In genomic region chr14:78448807-78449406, GRCm38 (mm10) we compare ENCODE assay signal across 20 mouse cellular contexts.
DNase-seq lines count a peak whose midpoint lies in the region; ATAC-seq and TF ChIP-seq lines count a peak whose summit lies in the region.
"Had no signal": no experiment of that assay in that cellular context is flagged by ENCODE, and none has a peak within 500 bp of the region (broad histone marks: within the 10 kb centered on the region; RNA-seq: fewer than 3 reads in every experiment).

No protein-coding gene starts in this region.

- no peak overlapping the region for H3K9ac ChIP-seq in CH12.LX (ENCODE audit: insufficient read depth, low read depth)
- H3K9ac ChIP-seq: embryonic facial prominence, embryonic 13.5 days; forebrain, embryonic 12.5 days; heart, embryonic 13.5 days; hindbrain, embryonic 12.5 days had no signal

- H3K4me2 ChIP-seq in CH12.LX (ENCODE audit: insufficient read depth, low read depth, poor library complexity, severe bottlenecking) = peak overlapping the region; percentile 4; the same call in 1 of the 2 replicates
- H3K4me2 ChIP-seq: embryonic facial prominence, embryonic 13.5 days; forebrain, embryonic 12.5 days; heart, embryonic 13.5 days; hindbrain, embryonic 12.5 days had no signal

- H3K9me3 ChIP-seq in CH12.LX (replicated peaks; ENCODE audit: low read length) = peaks cover 3% of the 10 kb centered on the region
- H3K9me3 ChIP-seq: embryonic facial prominence, embryonic 13.5 days; forebrain, embryonic 12.5 days; heart, embryonic 13.5 days; hindbrain, embryonic 12.5 days had no signal

- in situ Hi-C loops in CH12.LX (cut with MboI; ENCODE audit: low pct_ligation_motif_present, low pct_unique_long_range_greater_than_20kb, low sequenced_read_pairs) = no loop called here

- no peaks in the 10 kb centered on the region for H3K79me2 ChIP-seq in CH12.LX (replicated peaks; ENCODE audit: control insufficient read depth, extremely low read depth, insufficient read depth, poor library complexity, severe bottlenecking)

- DNase-seq in CD4-positive helper T cell, adult 2 months (ENCODE audit: low read depth, low spot score) = peak; percentile 53
- peak; percentile 82 for DNase-seq in CH12.LX (ENCODE audit: extremely low read depth)
- no peak for DNase-seq in gastrocnemius, postnatal 14 days
- no peak for DNase-seq in frontal cortex, postnatal 36 days (ENCODE audit: low spot score in 2 of 2)
- no peak for DNase-seq in lung, postnatal 10 days
- DNase-seq: adrenal gland, adult 8-10 months; cerebellum, adult 11 months; cerebellum, adult 9-10 months; cerebellum, postnatal 25 days; gastrocnemius, adult 2 months; heart, postnatal 36 days; kidney, adult 9 months had no signal

- ATAC-seq in hematopoietic stem cell, adult 5-6 weeks (replicated peaks in 1 of 2; ENCODE audit: insufficient read depth in 1 of 2, low FRiP score in 2 of 2, low TSS enrichment in 1 of 2, low read depth in 1 of 2, poor library complexity in 2 of 2, severe bottlenecking in 2 of 2) = peak; percentile 64 to 67
- ATAC-seq: forebrain, embryonic 16.5 days; hindbrain, postnatal 0 days; intestine, embryonic 16.5 days had no signal

- H3K4me3 ChIP-seq in CH12.LX (replicated peaks in 1 of 3; ENCODE audit: low read depth in 2 of 3, low read length in 2 of 3, poor library complexity in 1 of 3) = no peak overlapping the region
- H3K4me3 ChIP-seq: embryonic facial prominence, embryonic 13.5 days; forebrain, embryonic 12.5 days; gastrocnemius, adult 2 months; heart, embryonic 13.5 days; hindbrain, embryonic 12.5 days had no signal

- dilution Hi-C loops in CH12.LX (cut with MboI; ENCODE audit: extremely low pct_ligation_motif_present, extremely low pct_unique_long_range_greater_than_20kb, low sequenced_read_pairs) = no loop called here

- peak; percentile 76 for TF ChIP-seq EP300 in CH12.LX (IDR thresholded peaks at IDR 0.05; ENCODE audit: low read length)

- no peaks in the 10 kb centered on the region for H3K36me3 ChIP-seq in CH12.LX (replicated peaks in 1 of 2; ENCODE audit: control insufficient read depth in 1 of 2, insufficient read depth in 1 of 2, low read length in 1 of 2)
- H3K36me3 ChIP-seq: embryonic facial prominence, embryonic 13.5 days; forebrain, embryonic 12.5 days; heart, embryonic 13.5 days; hindbrain, embryonic 12.5 days had no signal

- no peaks in the 10 kb centered on the region for H3K27me3 ChIP-seq in CH12.LX (replicated peaks)
- H3K27me3 ChIP-seq: embryonic facial prominence, embryonic 13.5 days; forebrain, embryonic 12.5 days; heart, embryonic 13.5 days; hindbrain, embryonic 12.5 days had no signal

- peaks cover 0 to 18% of the 10 kb centered on the region in 2 experiments; a peak in 2 of 4 replicates for H3K4me1 ChIP-seq in CH12.LX (ENCODE audit: control insufficient read depth in 1 of 2, insufficient read depth in 2 of 2)
- H3K4me1 ChIP-seq: embryonic facial prominence, embryonic 13.5 days; forebrain, embryonic 12.5 days; heart, embryonic 13.5 days; hindbrain, embryonic 12.5 days had no signal

- intact Hi-C loops in gastrocnemius, postnatal 14 days (cut with DNase I; ENCODE audit: low total_unique reads) = no loop called here

- TF ChIP-seq CTCF in CH12.LX (conservative IDR thresholded peaks at IDR 0.05 in 1 of 2, IDR thresholded peaks at IDR 0.05 in 1 of 2; ENCODE audit: low read depth in 2 of 2, low read length in 2 of 2) = no peak

- TF ChIP-seq POLR2A in CH12.LX (IDR thresholded peaks at IDR 0.05; ENCODE audit: low read depth, low read length) = no peak

- TF ChIP-seq RAD21 in CH12.LX (IDR thresholded peaks at IDR 0.05; ENCODE audit: low read depth, low read length) = no peak

- H3K27ac ChIP-seq in CH12.LX (ENCODE audit: insufficient read depth, low read depth) = no peak overlapping the region
- H3K27ac ChIP-seq: embryonic facial prominence, embryonic 13.5 days; forebrain, embryonic 12.5 days; gastrocnemius, adult 2 months; heart, embryonic 13.5 days; hindbrain, embryonic 12.5 days; hindbrain, postnatal 0 days had no signal

TF ChIP-seq in CH12.LX, 34 proteins besides CTCF, POLR2A, EP300 and RAD21:
- TF ChIP-seq SMC3 (IDR thresholded peaks at IDR 0.05; ENCODE audit: low read depth, low read length) (no peak), ELF1 (IDR thresholded peaks at IDR 0.05; ENCODE audit: low read depth, low read length) (0 out of 2 replicates have a peak, but pooled peaks have one; percentile 25), BHLHE40 (IDR thresholded peaks at IDR 0.05; ENCODE audit: low read depth, low read length) (peak; percentile 64), JUND (conservative IDR thresholded peaks at IDR 0.05; ENCODE audit: low read depth, low read length) (0 out of 2 replicates have a peak, but pooled peaks have one; percentile 22), TBP (conservative IDR thresholded peaks at IDR 0.05; ENCODE audit: low read depth, low read length) (0 out of 2 replicates have a peak, but pooled peaks have one; percentile 53), TCF12 (IDR thresholded peaks at IDR 0.05; ENCODE audit: low read depth, low read length) (0 out of 2 replicates have a peak, but pooled peaks have one; percentile 51), MEF2A (IDR thresholded peaks at IDR 0.05; ENCODE audit: borderline replicate concordance, low read depth, low read length) (peak; percentile 40; the same call in 1 of the 2 replicates), MAFK (IDR thresholded peaks at IDR 0.05; ENCODE audit: insufficient replicate concordance, low read length) (no peak), IRF4 (IDR thresholded peaks at IDR 0.05; ENCODE audit: low read depth, low read length) (peak; percentile 39), ZNF384 (IDR thresholded peaks at IDR 0.05; ENCODE audit: low read depth, low read length) (peak; percentile 95), POLR2AphosphoS2 (IDR thresholded peaks at IDR 0.05; ENCODE audit: low read depth, low read length) (no peak), ETS1 (conservative IDR thresholded peaks at IDR 0.05; ENCODE audit: low read depth, low read length) (peak; percentile 80), SIN3A (IDR thresholded peaks at IDR 0.05; ENCODE audit: low read length) (0 out of 2 replicates have a peak, but pooled peaks have one; percentile 41)

Comparison
In these comparisons a context has a peak if more than half of its experiments do, and no peak if none do; other contexts are left out.
1. DNase-seq: peak in CD4-positive helper T cell, adult 2 months (single experiment) and CH12.LX (single experiment); none in gastrocnemius, postnatal 14 days (single experiment), frontal cortex, postnatal 36 days (0 of 2) and lung, postnatal 10 days (single experiment).